In the genomic region with DNA sequence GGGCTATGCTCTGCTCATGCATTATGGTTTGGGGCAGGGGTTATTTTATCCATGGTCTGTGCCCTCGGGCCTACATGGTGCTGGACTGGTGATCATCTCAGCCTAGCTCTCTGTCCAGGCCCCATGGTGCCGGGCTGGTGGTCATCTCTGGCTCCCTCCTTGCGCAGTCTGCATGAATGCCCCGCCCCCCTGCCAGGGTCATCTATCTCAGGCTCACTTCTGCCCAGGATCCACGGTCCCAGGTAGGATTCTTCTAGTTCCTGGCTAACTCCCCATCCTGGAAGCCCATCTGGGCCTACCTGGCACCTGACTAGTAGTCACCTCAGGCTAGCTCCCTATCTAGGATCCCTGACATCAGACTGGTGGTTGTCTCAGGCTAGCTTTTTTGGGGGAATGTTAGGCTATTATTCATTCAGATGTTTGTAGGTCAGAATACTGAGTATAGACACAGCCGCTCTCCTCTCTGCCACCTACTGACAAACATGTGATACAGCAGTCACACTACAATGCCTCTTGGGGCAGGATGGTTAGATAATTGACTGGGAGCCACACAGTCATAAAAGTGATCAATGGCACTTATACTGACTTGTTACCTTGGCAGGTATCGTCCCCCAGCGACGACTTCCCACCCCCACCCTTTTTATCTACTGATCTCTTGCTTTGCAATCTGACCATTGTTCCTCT, we compare ENCODE assay signal across 9 mouse cellular contexts.
DNase-seq lines count a peak whose midpoint lies in the region; ATAC-seq lines count a peak whose summit lies in the region.
"Had no signal": no experiment of that assay in that cellular context is flagged by ENCODE, and none has a peak within 500 bp of the region (broad histone marks: within the 10 kb centered on the region; RNA-seq: fewer than 3 reads in every experiment).

No protein-coding gene starts in this region.

- H3K4me2 ChIP-seq in hindbrain, embryonic 11.5 days (replicated peaks; ENCODE audit: low read depth, low read length), result no peak overlapping the region
- H3K4me2 ChIP-seq in hindbrain, embryonic 12.5 days (replicated peaks), result no peak overlapping the region

- ATAC-seq in hindbrain, embryonic 11.5 days (ENCODE audit: low FRiP score), result peak; percentile 35
- no peak; the same call in 1 of the 2 replicates for ATAC-seq in hindbrain, embryonic 12.5 days (ENCODE audit: low FRiP score)
- ATAC-seq in common myeloid progenitor, adult 5-6 weeks (replicated peaks; ENCODE audit: low read depth, poor library complexity, severe bottlenecking), result 0 out of 2 replicates have a peak, but pooled peaks have one; percentile 36
- no peak for ATAC-seq in inflammation-experienced regulatory T-cells, adult 6 months

- WGBS in hindbrain, embryonic 11.5 days, result 60% methylated on average over 9 of the region's 9 CpGs
- 60% methylated on average over 9 of the region's 9 CpGs for WGBS in hindbrain, embryonic 12.5 days

- no peaks in the 10 kb centered on the region for H3K27me3 ChIP-seq in hindbrain, embryonic 11.5 days (ENCODE audit: control insufficient read depth, insufficient read depth, low read length)
- no peaks in the 10 kb centered on the region; the same call in 1 of the 2 replicates for H3K27me3 ChIP-seq in hindbrain, embryonic 12.5 days
- H3K27me3 ChIP-seq: megakaryocyte, embryonic 14.5 days had no signal

- H3K4me3 ChIP-seq in hindbrain, embryonic 11.5 days (ENCODE audit: low read depth, low read length), result no peak overlapping the region
- no peak overlapping the region for H3K4me3 ChIP-seq in hindbrain, embryonic 12.5 days
- H3K4me3 ChIP-seq: megakaryocyte, embryonic 14.5 days had no signal

- no peaks in the 10 kb centered on the region for H3K9me3 ChIP-seq in hindbrain, embryonic 11.5 days (ENCODE audit: control insufficient read depth, low read length)
- H3K9me3 ChIP-seq in hindbrain, embryonic 12.5 days (replicated peaks), result no peaks in the 10 kb centered on the region
- H3K9me3 ChIP-seq: megakaryocyte, embryonic 14.5 days had no signal

- no peak overlapping the region for H3K9ac ChIP-seq in hindbrain, embryonic 11.5 days (ENCODE audit: low read depth, low read length)
- no peak overlapping the region for H3K9ac ChIP-seq in hindbrain, embryonic 12.5 days

- H3K36me3 ChIP-seq in hindbrain, embryonic 11.5 days (ENCODE audit: control insufficient read depth, insufficient read depth, low read length), result no peaks in the 10 kb centered on the region
- H3K36me3 ChIP-seq in hindbrain, embryonic 12.5 days, result no peaks in the 10 kb centered on the region

- DNase-seq in hindbrain, embryonic 11.5 days (ENCODE audit: low spot score), result peak; percentile 25
- peak; percentile 12 to 35 for DNase-seq in right cerebral cortex, adult 2 months (ENCODE audit: low spot score in 2 of 2)
- no peak for DNase-seq in right cerebral cortex, postnatal 4 days
- peak; percentile 65 for DNase-seq in retina, postnatal 1 day
- no peak for DNase-seq in urinary bladder, adult 2 months (ENCODE audit: low spot score)

- no peak overlapping the region for H3K27ac ChIP-seq in hindbrain, embryonic 11.5 days (ENCODE audit: low read depth, low read length)
- no peak overlapping the region for H3K27ac ChIP-seq in hindbrain, embryonic 12.5 days

- no peaks in the 10 kb centered on the region for H3K4me1 ChIP-seq in hindbrain, embryonic 11.5 days (replicated peaks; ENCODE audit: control insufficient read depth, insufficient read depth, low read length)
- no peaks in the 10 kb centered on the region for H3K4me1 ChIP-seq in hindbrain, embryonic 12.5 days

Comparison
In these comparisons a context has a peak if more than half of its experiments do, and no peak if none do; other contexts are left out.
1. ATAC-seq: peak in hindbrain, embryonic 11.5 days (single experiment) and common myeloid progenitor, adult 5-6 weeks (single experiment); none in hindbrain, embryonic 12.5 days (single experiment) and inflammation-experienced regulatory T-cells, adult 6 months (single experiment).
2. DNase-seq: peak in hindbrain, embryonic 11.5 days (single experiment), right cerebral cortex, adult 2 months (2 of 2) and retina, postnatal 1 day (single experiment); none in right cerebral cortex, postnatal 4 days (single experiment) and urinary bladder, adult 2 months (single experiment).